Mouse (Mus musculus) embryo, embryonic 9.5 days (tissue): ENCODE data around the gene Kalrn.

Source experiments
- DNase-seq: peaks from one replicate; pipeline ENCODE4 v3.0.0-alpha.2; 2017; ENCODE audit errors: extremely low spot score

Kalrn gene

GRCm38 (mm10) chr16:34430131-34430530, 143.2 kb downstream of the Kalrn start:
- no peak for DNase-seq

GRCm38 (mm10) chr16:34427654-34428053, 145.7 kb downstream of the Kalrn start:
- DNase-seq: no peak

DNA sequence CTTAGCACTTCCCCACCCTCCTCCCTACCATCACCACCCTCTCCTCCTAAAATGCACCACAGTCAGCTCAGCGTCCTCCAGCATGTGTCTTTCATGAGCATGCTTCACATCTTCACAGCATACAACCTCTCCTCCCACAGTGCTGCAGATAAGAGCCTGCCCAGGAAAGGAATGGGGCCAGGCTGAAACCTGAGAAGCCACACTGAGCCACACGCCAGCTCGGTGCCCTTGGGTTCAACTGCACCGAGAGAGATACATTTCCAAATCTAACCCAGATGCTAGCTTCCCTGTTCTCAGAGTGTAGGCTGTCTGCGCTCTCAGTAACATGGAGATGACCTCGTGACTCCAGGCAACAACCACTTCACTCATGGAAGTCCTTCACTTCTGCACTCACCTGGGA, 151.9 kb downstream of the Kalrn start:
- peak; percentile 71 for DNase-seq

DNA sequence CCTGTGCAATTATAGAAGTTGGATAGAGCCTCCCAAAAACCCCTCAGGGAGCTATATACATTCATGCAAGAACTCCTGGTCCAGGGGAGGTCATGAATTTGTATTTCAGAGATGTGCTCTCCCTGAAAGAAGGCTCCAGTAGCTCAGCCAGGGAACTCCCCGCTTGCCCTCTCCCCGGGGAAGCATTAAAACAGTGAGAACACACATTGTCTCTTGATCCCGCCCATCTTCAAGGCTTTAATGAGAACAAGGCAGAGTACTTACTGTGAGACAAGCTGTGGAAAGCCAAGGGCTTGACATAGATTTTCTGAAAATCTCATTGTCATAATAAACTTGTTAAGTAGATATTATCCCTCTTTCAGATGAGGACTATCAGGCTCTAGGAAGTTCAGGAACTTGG, 155.4 kb downstream of the Kalrn start:
- no peak for DNase-seq

GRCm38 (mm10) chr16:34417383-34417782, 155.9 kb downstream of the Kalrn start:
- DNase-seq: no peak

GRCm38 (mm10) chr16:34414581-34414980, 158.8 kb downstream of the Kalrn start:
- DNase-seq: no peak

DNA sequence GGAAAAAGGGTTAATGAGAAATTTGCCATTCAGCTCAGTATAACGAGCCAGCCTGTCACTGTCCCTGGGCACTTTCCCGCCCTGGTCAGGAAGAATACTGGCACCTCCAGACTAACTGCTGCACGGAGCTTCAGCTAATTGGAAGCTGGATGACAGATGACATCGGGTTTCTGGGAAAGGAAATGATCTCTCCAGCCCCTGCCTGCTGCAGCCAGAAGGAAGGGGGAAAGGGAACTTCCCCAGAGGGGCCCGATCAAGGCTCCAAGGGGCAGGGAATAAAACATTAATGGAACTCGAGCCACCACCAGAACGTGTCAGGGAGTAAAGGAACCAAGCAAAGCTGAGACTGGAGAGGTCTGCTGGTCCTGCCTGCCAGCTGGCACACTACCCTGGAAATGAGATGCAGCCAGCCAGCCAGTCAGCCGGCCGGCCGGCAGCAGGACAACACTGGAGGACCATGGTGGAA, 159.4 kb downstream of the Kalrn start:
- DNase-seq: no peak

DNA sequence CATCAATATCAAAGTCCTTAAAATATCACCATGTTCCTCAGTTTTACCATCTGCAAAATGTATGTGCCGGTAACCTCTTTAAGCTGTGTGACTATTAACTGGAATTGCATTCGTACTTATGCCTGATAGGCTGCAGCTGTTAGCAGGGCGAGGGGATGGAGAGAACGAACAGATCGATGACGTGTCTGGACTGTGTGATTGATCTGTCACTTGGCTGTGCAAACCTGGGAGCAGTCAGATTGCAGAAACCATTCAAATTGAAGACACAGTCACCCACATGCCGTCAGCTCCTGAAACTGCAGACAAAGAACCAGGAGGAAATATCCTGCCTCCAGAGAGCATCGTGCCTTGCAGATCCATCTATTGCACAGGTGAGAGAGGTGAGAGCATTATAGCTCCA, 166.3 kb downstream of the Kalrn start:
- DNase-seq: no peak

DNA sequence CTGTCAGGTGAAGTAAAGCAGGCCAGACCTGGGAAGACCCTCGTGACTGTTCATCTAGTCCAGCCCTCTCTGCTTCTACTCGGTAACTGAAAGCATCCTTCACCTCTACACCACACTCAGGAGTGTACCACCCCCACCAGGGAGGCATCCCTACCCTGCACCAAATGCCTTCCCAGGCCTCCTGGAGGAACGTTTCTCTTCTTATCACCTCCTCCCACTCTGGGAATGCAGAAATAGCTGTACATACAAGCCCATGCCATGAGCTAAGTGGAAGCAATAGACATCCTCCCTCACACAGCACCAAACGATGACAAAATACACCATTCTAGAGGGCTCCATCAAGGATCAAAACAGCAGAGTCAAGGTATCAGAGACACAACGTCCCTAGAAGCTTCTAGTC, 168.2 kb downstream of the Kalrn start:
- no peak for DNase-seq

GRCm38 (mm10) chr16:34401216-34401615, 172.1 kb downstream of the Kalrn start:
- no peak for DNase-seq

DNA sequence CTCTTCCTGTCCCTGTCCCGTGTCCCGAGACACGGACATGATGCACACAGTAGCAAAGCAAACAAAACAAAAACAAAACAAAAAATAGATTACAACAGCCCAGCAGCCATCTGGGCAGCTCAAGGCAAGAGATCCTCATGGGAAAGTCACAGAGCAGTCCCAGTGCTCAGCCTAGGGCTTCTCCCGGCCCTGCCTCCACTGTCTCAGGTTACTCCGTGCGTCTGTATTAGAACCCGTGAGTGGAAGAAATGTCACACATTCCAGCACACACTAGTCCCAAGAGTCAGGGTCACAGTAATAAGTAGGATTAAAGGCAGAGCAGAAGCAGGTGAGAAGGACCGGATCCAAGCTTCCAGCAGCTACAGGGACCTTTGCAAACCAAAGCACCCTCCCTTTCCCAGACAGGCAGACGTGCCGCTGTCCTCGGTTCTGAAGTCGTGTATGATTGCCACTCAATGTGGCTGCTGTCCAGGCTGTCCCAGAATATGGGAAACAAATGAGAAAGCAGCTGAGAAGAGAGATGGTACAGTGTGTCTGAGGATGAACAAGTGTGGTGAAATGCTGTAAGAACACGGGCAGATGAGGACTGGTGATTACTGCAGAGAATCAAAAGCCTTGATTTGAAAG, 173.1 kb downstream of the Kalrn start:
- DNase-seq: peak; percentile 52

DNA sequence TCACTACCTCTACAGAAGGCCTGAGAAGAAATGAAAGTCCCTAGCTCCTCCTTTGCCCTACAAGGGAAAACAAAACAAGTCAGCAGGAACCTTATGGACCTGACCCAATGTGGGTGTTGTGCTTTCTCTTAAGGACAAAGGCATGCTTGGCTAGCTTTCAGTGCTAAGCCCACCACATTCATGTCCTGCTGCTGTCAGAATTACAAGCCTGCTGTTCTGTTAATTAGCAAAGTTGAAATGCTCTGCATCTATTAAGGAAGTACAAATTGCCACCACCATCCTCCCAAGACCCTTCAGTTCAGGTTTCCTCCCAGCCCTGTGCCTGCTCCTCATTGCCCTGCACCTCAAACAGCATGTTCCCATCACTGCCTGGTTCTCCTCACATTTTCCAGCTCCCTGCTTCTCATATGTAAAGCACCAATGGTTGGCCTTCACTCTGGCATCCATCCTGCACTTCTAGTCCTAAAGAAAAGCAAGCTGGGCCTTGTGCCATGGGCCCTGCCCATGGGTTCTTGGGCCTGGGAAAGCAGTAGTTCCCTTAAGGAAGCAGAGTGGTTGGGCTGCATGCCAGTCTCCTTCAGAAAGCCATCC, 178.0 kb downstream of the Kalrn start:
- no peak for DNase-seq

- DNase-seq: no peak
Measured at GRCm38 (mm10) chr16:34389520-34390271, 183.6 kb downstream of the Kalrn start.

- DNase-seq: no peak
Measured at GRCm38 (mm10) chr16:34388871-34389270, 184.5 kb downstream of the Kalrn start.

DNA sequence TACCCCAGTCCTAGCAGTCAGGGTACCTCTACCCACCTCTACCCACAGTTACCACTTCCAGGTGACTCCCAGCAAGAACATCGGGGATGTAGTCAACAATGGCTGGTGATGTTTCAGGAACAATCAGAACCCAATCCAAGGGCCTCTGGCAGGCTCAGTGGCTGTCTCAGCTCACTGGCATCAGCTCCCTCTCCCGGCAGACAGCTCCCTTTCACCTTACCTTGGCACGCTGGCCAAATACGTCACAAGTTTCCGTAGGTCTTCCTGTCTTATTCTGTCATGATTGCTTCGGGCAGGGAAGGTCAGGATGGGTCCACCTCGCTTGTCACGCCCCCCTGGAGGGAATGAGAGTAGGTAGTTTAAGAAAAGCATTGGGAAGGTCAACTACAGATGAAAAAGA, 188.3 kb downstream of the Kalrn start:
- DNase-seq: no peak

DNA sequence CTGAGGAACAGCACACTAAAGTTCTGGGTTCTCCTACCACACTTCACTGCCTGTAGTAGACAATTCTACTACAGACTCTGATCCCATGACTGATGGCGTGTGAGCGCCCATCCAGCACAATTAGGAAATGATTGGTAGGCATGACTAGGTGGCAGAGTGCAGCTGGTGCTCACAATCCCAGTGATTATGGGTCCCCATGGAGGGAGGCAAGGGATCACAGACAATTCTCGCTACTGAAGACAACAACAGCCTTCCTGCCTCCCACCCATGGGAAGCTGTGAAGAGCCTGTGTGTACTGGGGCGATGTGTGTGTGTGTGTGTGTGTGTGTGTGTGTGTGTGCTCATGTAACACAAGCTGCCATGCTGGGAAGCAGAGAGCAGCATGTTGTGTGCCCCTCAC, 190.3 kb downstream of the Kalrn start:
- no peak for DNase-seq

DNA sequence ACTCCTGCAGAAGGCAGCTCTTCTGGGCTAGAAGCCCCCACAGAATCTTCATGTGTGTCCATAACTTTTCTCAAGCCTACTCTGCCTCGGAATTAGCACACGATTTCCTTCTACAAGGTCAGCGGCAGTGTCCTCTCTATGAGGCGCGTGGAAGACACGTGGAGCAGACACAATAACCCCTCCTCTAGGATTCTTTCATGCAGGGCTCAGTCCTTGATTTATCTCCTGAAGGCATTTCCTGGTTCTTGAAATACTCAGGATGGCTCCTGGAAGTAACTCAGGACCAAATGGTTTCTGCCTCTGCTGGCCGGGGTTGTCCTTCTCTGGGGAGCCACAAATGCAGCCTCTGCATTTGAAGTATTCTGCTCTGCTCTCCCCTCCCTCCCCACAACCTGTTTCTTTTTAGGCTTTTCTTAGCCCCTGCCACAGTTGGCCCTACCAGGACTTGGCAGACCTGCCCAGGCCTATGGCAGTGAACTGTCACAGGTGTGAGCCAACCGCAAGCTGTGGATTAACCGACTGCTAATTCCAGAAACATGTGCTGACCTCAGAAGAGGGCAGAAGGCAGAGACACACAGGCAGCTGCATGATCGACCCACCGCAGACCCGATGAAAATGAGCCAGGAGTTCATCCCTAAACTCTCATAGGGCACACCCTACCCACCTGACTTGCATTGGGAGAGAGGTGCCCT, 197.0 kb downstream of the Kalrn start:
- DNase-seq: no peak

GRCm38 (mm10) chr16:34373519-34373918, 199.8 kb downstream of the Kalrn start:
- DNase-seq: no peak

DNA sequence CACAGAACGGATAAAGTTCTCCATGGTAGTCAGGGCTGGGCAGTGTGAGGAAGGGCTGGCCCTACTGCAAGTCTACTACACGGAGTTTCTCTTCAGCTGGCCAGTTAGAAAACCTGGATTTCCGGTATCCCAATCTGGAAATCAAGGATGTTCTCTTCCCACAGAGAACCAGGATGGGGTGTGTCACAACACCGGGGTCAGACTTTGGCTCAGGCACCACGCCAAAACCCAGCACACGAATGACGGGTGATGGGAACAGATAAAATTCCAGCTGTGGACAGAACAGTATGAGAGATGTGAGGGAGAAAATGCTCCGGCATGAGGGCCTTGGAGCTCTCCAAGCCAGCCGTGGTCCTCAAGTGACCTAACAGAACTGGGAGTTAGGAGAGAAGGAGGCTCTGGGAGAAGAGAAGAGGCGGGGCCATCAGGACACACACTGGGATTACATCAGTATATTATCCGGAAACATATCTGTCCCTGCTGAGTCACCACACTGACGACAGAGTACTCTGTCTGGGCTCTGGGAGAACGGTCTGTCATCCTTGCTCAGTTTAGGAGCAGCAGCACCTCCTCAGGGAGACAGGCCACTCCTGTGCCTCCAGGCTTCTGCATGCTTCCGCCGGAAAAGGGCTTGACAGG, 201.1 kb downstream of the Kalrn start:
- no peak for DNase-seq

DNA sequence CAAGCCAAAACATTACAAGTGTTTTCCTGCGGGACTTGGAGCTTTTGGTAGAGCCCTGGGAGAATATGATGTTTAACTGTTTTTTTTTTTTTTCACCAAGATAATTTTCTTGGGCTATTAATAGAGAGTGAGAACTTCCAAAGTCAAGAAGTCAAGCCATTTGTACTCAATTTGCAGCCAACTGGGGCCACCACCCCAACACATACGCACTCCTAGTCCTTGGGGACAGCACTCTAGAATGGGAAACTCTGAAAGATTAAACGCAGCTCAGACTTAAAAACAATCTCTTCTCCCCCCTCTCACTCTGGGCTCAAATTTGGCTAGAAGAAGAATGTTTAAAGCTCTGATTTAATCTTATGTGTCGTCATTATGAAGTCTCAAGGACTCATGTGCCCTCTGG, 214.1 kb downstream of the Kalrn start:
- DNase-seq: no peak

DNA sequence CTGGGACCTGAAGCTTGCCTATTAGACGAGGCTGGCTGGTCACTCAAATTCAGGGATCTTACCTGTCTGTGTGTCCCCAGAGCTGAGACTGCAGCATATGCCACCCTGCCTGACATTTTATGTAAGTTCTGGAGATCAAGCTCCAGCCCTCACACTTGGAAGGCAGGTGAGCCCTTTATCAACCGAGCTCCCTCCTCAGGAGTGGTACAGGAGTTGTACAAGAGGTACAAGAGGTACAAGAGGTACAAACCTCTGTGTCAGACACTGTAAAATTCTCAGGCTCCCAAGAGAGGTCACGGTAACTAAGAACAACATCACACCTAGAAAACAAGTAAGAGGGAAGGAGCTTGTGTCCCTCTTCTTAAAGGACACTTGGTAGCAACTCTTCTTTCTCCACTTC, 217.8 kb downstream of the Kalrn start:
- no peak for DNase-seq

DNA sequence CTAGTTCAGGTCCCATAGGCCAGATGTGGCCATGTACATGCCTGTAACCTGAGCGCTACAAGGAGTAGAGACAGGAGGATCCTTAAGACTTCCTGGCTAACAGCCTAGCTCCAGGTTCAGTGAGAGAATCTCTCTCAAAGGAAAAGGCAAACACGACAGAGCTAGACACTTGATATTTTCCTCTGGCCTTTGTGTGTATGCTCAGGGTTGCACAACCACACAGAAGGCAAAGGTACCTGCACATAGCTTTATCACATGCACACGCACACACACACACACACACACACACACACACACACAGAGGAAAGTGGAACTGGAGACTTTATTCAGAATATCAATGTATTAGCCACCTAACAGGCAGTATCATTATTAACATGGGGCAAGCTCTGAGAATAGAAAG, 219.3 kb downstream of the Kalrn start:
- no peak for DNase-seq
